Mouse (Mus musculus) embryonic stem cell, embryonic (primary cell): ENCODE data around the gene Lcmt1.

Experiments used
- CTCF ChIA-PET, 4 experiments: fragments of 300-600 bp in 2 of 4; fragments of 350-600 bp in 2 of 4; sonication (Branson Sonifier 250); formaldehyde crosslinking; loops; one replicate each; lab custom pipeline; 2022; ENCODE audit warnings: inconsistent platforms in 2 of 4; lab: Charles Lee
- POLR2A ChIA-PET, 4 experiments: fragments of 300-600 bp in 2 of 4; fragments of 350-600 bp in 2 of 4; sonication (Branson Sonifier 250); formaldehyde crosslinking; loops; one replicate each; lab custom pipeline; 2022; ENCODE audit warnings: antibody characterized with exemption in 4 of 4, inconsistent platforms in 1 of 4; lab: Charles Lee

The Lcmt1 gene

GRCm38 (mm10) chr7:123368778-123369746 lies 522 bp upstream of the Lcmt1 start:
- ChIA-PET POLR2A (interaction anchor here (0.6 to 12.7 kb wide), 68 partner anchors 9 to 1094 kb away, joined by 3 to 252 read pairs (median 5); partner anchors contain the start of genes Slc5a11 (in 1 of the 4) and Zkscan2 (in 1 of the 4)), CTCF (interaction anchor here in 3 of 4 experiments (0.5 to 1.8 kb wide), 9 partner anchors 8 to 1178 kb away, joined by 3 to 9 read pairs (median 4); no protein-coding TSS in a partner anchor)

- ChIA-PET CTCF (interaction anchor here in 3 of 4 experiments (0.8 to 2.0 kb wide), 8 partner anchors 8 to 75 kb away, joined by 3 to 9 read pairs (median 4); no protein-coding TSS in a partner anchor), POLR2A (interaction anchor here (0.6 to 12.7 kb wide), 62 partner anchors 8 to 1663 kb away, joined by 3 to 252 read pairs (median 6); partner anchors contain the start of genes Slc5a11 (in 1 of the 4), Usp31 (in 1 of the 4) and Zkscan2 (in 1 of the 4))
Measured at GRCm38 (mm10) chr7:123370700-123371099, 1.1 kb downstream of the Lcmt1 start.

GRCm38 (mm10) chr7:123371501-123371900 lies 1.9 kb downstream of the Lcmt1 start:
- POLR2A ChIA-PET = interaction anchor here (0.6 to 12.7 kb wide), 37 partner anchors 7 to 341 kb away, joined by 3 to 252 read pairs (median 6); partner anchors contain the start of genes Slc5a11 (in 1 of the 4) and Zkscan2 (in 1 of the 4)
- CTCF ChIA-PET = interaction anchor here in 2 of 4 experiments (0.8 to 2.0 kb wide), 6 partner anchors 8 to 76 kb away, joined by 3 to 5 read pairs (median 4); no protein-coding TSS in a partner anchor

- ChIA-PET CTCF (interaction anchor here in 2 of 4 experiments (0.5 to 1.7 kb wide), 7 partner anchors 8 to 414 kb away, joined by 3 to 9 read pairs (median 3); partner anchors contain the start of genes Arhgap17 (in 1 of the 2) and Lcmt1 (in 1 of the 2)), POLR2A (interaction anchor here (0.5 to 3.9 kb wide), 60 partner anchors 8 to 609 kb away, joined by 3 to 73 read pairs (median 4); partner anchors contain the start of genes Arhgap17 (in 4 of the 4), Lcmt1 (in 4 of the 4) and Slc5a11 (in 1 of the 4))
Measured at GRCm38 (mm10) chr7:123377443-123378400, 8.1 kb downstream of the Lcmt1 start.

- POLR2A ChIA-PET = interaction anchor here in 3 of 4 experiments (0.7 to 4.5 kb wide), 9 partner anchors 8 to 299 kb away, joined by 3 to 25 read pairs (median 4); partner anchors contain the start of genes Arhgap17 (in 2 of the 3) and Lcmt1 (in 2 of the 3)
- CTCF ChIA-PET = interaction anchor here in 1 of 4 experiments (0.8 kb wide), 1 partner anchor 161 kb away, joined by 4 read pairs; no protein-coding TSS in a partner anchor
Measured at GRCm38 (mm10) chr7:123385693-123386407, 16.3 kb downstream of the Lcmt1 start.

GRCm38 (mm10) chr7:123389686-123390280 lies 20.2 kb downstream of the Lcmt1 start:
- ChIA-PET CTCF (interaction anchor here in 1 of 4 experiments (1.5 kb wide), 1 partner anchor 9 kb away, joined by 3 read pairs; no protein-coding TSS in a partner anchor), POLR2A (interaction anchor here in 3 of 4 experiments (0.9 to 4.5 kb wide), 7 partner anchors 10 to 37 kb away, joined by 3 to 25 read pairs (median 4); partner anchors contain the start of genes Arhgap17 (in 1 of the 3) and Lcmt1 (in 1 of the 3))

GRCm38 (mm10) chr7:123394271-123394670 lies 24.7 kb downstream of the Lcmt1 start:
- CTCF ChIA-PET = interaction anchor here in 2 of 4 experiments (0.9 to 1.4 kb wide), 2 partner anchors 194 to 287 kb away, joined by 3 read pairs; no protein-coding TSS in a partner anchor
- POLR2A ChIA-PET = interaction anchor here (0.8 to 2.1 kb wide), 8 partner anchors 11 to 194 kb away, joined by 3 to 10 read pairs (median 4); partner anchors contain the start of genes Arhgap17 (in 1 of the 4) and Lcmt1 (in 1 of the 4)

- ChIA-PET CTCF (interaction anchor here in 3 of 4 experiments (0.5 to 1.2 kb wide), 4 partner anchors 65 to 1209 kb away, joined by 3 to 7 read pairs (median 4); partner anchors contain the start of gene Aqp8 (in 1 of the 3)), POLR2A (interaction anchor here in 3 of 4 experiments (0.5 to 3.8 kb wide), 18 partner anchors 10 to 185 kb away, joined by 3 to 25 read pairs (median 5); partner anchors contain the start of genes Arhgap17 (in 2 of the 3), Lcmt1 (in 2 of the 3), Aqp8 (in 1 of the 3) and Slc5a11 (in 1 of the 3))
Measured at GRCm38 (mm10) chr7:123396900-123397299, 27.3 kb downstream of the Lcmt1 start.

GRCm38 (mm10) chr7:123397369-123397768 lies 27.8 kb downstream of the Lcmt1 start:
- ChIA-PET POLR2A (interaction anchor here in 3 of 4 experiments (0.5 to 3.8 kb wide), 16 partner anchors 10 to 183 kb away, joined by 3 to 25 read pairs (median 5); partner anchors contain the start of genes Arhgap17 (in 2 of the 3), Lcmt1 (in 2 of the 3), Aqp8 (in 1 of the 3) and Slc5a11 (in 1 of the 3)), CTCF (interaction anchor here in 2 of 4 experiments (0.5 to 1.2 kb wide), 3 partner anchors 64 to 1210 kb away, joined by 3 to 5 read pairs (median 3); partner anchors contain the start of gene Aqp8 (in 1 of the 2))

GRCm38 (mm10) chr7:123397931-123398330 lies 28.3 kb downstream of the Lcmt1 start:
- POLR2A ChIA-PET = interaction anchor here in 3 of 4 experiments (0.6 to 3.8 kb wide), 12 partner anchors 13 to 183 kb away, joined by 3 to 25 read pairs (median 4); partner anchors contain the start of genes Arhgap17 (in 2 of the 3), Lcmt1 (in 2 of the 3), Aqp8 (in 1 of the 3) and Slc5a11 (in 1 of the 3)
- CTCF ChIA-PET = interaction anchor here in 2 of 4 experiments (2.0 to 2.8 kb wide), 2 partner anchors 12 to 67 kb away, joined by 6 to 20 read pairs; no protein-coding TSS in a partner anchor

- POLR2A ChIA-PET = interaction anchor here in 3 of 4 experiments (0.6 to 3.3 kb wide), 10 partner anchors 9 to 1378 kb away, joined by 3 to 14 read pairs (median 4); partner anchors contain the start of gene Gga2 (in 1 of the 3)
- CTCF ChIA-PET = interaction anchor here (0.6 to 2.8 kb wide), 18 partner anchors 8 to 125 kb away, joined by 3 to 20 read pairs (median 3); partner anchors contain the start of genes Lcmt1 (in 2 of the 4), Aqp8 (in 1 of the 4) and Arhgap17 (in 1 of the 4)
Measured at GRCm38 (mm10) chr7:123398828-123399227, 29.2 kb downstream of the Lcmt1 start.

- ChIA-PET POLR2A (interaction anchor here in 3 of 4 experiments (0.6 to 3.3 kb wide), 12 partner anchors 10 to 1378 kb away, joined by 3 to 14 read pairs (median 4); partner anchors contain the start of gene Gga2 (in 1 of the 3)), CTCF (interaction anchor here in 3 of 4 experiments (0.6 to 2.8 kb wide), 16 partner anchors 8 to 187 kb away, joined by 3 to 20 read pairs (median 3); partner anchors contain the start of genes Lcmt1 (in 2 of the 3), Aqp8 (in 1 of the 3) and Arhgap17 (in 1 of the 3))
Measured at GRCm38 (mm10) chr7:123399286-123399685, 29.7 kb downstream of the Lcmt1 start.

GRCm38 (mm10) chr7:123401121-123401520 lies 31.5 kb downstream of the Lcmt1 start:
- POLR2A ChIA-PET = interaction anchor here in 2 of 4 experiments (0.6 to 0.9 kb wide), 2 partner anchors 55 to 344 kb away, joined by 3 to 11 read pairs; no protein-coding TSS in a partner anchor
- CTCF ChIA-PET = interaction anchor here in 1 of 4 experiments (1.1 kb wide), 1 partner anchor 65 kb away, joined by 3 read pairs; no protein-coding TSS in a partner anchor

- POLR2A ChIA-PET = no interaction called here
- CTCF ChIA-PET = no interaction called here
Measured at GRCm38 (mm10) chr7:123404198-123404597, 34.6 kb downstream of the Lcmt1 start.
